Mouse (Mus musculus) adipocyte (in vitro differentiated cells): ENCODE data around the gene Tubb4a.

Experiments
- DNase-seq: peaks from one replicate; pipeline ENCODE4 v3.0.0-alpha.2; 2016; ENCODE audit warnings: low spot score

Gene Tubb4a

DNA sequence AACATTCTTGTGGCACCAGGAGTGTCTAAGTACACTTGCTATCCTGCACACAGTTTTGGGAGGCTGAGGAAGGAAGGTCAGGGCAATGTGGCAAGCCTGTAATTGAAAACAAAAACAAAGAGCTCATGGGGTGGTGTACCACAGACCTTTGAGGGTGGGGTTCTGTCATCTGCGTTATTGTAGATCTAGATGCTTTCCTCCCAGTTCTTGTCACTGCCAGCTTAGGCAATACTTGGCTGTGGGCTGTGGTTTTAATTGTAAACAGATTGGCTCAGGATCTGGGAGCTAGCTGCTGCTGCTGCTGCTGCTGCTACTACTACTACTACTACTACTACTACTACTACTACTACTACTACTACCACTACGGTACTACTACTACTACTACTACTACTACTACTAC is 14.7 kb upstream of the Tubb4a start:
- DNase-seq: peak; percentile 47

DNA sequence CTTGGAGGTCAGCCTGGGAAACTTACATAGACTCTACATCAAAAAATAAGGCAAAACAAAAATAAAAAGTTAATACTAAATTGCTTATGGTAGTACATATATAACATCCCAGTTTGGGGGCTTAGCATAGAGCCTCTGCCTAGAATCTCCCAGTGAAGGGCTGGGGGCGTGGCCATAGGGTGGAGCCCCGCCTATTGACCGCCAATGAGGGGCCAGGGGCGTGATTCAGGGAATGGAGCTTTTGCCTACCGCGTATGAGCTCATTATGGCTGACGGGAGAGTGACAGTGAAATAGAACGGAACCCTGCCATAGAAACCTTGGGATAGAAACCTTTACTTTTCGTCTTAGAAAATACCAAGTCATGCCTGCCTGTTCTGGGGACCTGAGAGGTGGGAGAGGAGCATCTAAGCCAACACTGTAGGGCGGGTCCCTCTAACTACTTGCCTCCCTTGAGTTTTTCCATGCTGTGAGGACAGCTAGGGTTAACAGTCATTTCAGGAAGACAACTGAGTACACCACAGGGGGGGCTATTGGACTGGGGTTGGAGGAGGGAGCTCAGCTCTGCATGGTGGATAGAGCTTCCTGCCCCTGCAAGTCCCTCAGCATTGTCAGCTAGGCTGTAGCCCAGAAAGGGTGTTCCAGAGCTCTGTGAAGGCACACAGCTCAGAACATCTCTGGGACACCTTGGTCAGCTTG is 12.2 kb upstream of the Tubb4a start:
- DNase-seq: no peak

- no peak for DNase-seq
These were observed 10.7 kb upstream of the Tubb4a start for GRCm38 (mm10) chr17:57098321-57098720.

DNA sequence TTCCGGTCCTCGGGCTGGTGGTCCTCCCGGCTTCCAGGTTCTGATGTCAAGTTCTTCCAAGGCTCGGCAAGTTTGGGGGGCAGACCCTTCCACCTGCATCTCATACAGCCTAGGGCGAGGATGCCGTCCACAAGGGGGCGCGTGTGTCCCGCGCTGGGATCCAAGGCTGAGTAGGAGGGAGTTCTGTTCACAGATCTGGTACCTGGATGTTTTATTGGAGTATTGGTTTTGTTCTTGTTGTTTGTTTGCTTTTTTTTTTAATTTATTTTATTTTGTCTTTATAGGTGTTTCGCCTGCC is 9.0 kb upstream of the Tubb4a start:
- DNase-seq: peak; percentile 69

GRCm38 (mm10) chr17:57095855-57096622 is 8.5 kb upstream of the Tubb4a start:
- DNase-seq: no peak

DNA sequence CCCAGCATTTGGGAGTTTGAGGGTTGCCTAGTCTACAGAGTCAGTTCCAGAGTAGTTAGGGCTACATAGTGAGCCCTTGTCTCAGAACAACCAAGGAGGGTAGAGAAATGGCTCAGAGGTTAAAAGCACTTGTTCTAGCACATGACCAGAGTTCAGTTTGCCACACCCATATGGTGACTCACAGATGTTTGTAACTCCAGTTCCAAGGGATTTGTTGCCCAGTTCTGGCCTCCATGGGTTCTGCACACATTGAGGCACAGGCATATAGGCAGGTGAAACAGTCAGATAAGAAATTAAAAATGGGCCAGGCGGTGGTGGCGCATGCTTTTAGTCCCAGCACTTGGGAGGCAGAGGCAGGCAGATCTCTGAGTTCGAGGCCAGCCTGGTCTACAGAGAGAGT is 6.6 kb upstream of the Tubb4a start:
- DNase-seq: peak; percentile 41

DNA sequence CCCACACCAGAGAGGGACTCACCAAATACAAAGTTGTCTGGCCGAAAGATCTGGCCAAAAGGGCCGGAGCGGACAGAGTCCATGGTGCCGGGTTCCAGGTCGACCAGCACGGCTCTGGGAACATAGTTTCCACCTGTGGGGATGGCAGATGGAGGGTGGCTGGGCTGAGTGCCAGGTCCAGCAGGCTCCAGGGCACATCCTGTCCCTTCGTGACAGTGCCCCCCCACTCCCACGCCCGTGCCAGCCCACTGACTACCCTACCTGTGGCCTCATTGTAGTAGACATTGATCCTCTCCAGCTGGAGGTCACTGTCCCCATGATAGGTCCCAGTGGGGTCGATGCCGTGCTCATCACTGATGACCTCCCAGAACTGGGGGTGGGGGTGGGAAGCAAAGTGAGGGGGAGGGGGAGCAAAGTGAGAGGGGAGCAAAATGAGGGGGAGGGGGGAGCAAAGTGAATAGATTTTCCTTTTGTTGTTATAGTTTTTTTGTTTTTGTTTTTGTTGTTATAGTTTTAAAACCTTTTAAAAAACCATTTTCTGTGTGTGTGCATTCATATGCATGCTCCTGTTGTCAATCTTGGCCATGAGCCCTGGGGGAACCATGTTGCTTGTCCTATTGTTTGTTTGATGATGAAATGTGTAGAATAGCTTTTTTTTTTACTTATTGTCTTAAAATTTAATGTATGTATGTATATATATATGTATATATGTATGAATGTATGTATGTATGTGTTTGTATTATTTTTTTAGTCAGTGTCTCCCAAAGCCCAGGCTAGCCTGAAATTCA is 1.4 kb downstream of the Tubb4a start:
- no peak for DNase-seq

DNA sequence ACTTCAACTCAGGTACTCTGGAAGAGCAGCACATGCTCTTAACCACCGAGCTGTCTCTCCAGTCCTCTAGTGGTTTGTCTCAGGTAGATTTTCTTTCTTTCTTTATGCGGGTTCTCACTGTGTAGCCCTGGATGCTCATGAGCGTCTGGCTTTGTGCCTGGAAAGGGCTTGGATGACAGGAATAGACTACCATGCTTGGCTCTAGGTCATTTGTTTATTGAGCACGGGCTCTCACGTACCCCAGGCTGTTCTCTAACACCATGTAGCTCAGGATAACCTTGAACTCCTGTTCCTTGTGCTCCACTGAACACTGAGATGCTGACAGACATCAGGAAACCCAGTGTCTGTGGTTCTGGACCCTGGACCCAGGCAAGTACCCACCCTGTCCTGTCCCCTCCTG is 5.1 kb downstream of the Tubb4a start:
- DNase-seq: no peak

- DNase-seq: no peak
These were observed 6.2 kb downstream of the Tubb4a start for GRCm38 (mm10) chr17:57081234-57081842.

DNA sequence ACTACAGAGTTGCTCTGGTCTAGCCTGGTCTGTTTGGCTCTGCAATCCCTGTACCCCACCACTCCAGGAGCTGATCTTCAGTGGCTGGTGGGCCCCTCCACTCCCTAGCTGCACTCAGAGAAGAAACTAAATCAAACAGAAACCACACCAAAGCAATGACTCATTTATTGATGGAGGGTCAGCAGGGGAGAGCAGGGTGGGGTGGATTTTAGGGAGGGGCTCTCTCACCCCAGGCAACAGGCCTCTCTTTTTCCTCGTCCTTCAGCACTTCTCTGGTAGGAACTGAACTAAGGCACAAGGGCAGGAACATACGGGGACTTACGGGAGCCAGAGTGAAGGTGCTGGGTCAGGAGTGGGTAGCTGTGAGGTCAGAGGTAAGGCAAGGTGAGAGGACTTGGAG is 7.7 kb downstream of the Tubb4a start:
- no peak for DNase-seq

- DNase-seq: no peak
These were observed 9.2 kb downstream of the Tubb4a start, which contains the start of gene Dennd1c for GRCm38 (mm10) chr17:57078336-57078735. TSS of gene Dennd1c (minus strand) at chr17:57078514.

DNA sequence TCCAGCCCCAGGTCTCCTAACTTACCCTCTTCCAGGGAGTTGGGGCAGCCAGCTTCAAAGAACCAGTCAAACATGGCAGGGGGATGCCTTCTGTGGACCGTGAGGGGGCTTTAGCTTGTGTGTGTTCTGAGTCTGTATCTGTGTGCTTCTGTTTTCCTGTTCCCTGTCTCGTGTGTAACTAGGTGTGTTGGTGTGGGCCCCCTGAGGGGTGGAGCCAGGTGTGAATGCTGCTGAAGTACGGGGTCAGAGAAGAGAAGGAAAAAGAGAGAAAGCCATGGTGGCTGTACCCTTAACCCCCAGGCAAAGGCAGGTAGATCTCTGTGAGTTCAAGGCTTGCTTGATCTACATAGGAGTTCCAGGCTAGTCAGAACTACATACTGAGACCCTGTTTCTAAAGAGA is 10.7 kb downstream of the Tubb4a start:
- DNase-seq: no peak

DNA sequence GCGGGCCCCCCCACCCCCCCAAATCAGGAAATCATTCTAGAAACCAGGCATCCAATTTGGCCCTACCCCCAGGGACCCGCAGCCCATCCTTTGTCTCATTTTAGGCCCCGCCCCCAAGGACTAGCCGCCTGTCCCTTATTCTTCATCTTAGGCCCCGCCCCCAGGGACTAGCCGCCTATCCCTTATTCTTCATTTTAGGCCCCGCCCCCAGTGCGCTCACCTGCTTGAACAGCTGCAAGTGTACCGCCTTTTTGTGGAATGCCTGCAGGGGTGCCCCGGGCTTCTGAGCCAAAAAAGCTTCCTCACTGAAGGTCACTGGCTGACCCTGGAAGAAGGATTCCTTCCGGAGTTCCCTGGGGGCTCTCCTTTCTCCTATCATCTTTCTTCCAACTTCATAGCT is 16.9 kb downstream of the Tubb4a start:
- DNase-seq: no peak

- no peak for DNase-seq
These were observed 17.3 kb downstream of the Tubb4a start for GRCm38 (mm10) chr17:57070272-57070671.

GRCm38 (mm10) chr17:57066908-57067307 is 20.7 kb downstream of the Tubb4a start:
- no peak for DNase-seq

DNA sequence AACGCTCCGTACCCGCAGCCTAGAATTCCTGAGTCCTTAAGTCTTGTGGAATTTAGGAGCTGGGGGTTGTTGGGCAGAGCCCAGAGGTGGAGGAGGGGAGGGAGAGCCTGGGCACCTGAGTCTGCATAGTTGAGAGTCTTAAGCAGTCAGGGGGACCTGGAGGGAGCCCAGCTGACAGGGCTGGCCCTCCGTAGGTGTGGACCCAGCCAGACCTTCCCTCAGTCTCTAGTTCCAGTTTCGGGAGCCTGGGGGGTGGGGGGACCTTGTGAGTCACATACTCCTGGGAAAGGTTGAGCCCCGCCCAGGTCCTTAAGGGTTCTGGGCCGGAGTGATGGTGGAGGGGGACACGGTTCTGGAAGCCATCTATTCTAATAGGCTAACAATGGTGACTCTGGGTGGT is 24.6 kb downstream of the Tubb4a start:
- no peak for DNase-seq

GRCm38 (mm10) chr17:57062548-57062947 is 25.0 kb downstream of the Tubb4a start:
- DNase-seq: no peak

DNA sequence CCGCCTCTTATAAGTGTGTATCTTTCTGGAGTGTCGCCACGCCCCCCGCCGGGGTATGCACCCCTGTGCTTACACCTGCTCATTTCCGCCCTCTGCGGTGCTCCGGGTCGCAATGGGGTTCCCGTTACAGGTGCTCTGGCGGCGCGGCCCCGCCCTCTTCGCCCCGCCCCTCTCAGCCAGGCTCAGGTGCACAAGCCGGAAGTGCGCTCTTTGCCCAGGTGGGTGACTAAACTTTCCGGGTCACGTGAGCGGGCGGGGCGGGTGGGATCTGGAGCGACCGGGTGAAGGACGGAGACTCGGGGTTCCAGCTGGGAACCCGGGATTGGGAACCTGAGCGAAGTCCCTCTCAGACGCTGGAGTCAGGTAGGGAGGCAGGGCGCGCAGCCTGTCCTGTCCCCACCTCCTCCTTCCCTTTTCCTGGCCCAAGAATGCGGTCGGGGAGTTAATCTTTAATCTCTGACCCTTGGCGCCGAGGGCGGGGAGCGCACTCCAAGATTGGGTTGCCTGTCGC is 25.5 kb downstream of the Tubb4a start:
- DNase-seq: no peak

- no peak for DNase-seq
These were observed 26.5 kb downstream of the Tubb4a start for GRCm38 (mm10) chr17:57061069-57061468.

DNA sequence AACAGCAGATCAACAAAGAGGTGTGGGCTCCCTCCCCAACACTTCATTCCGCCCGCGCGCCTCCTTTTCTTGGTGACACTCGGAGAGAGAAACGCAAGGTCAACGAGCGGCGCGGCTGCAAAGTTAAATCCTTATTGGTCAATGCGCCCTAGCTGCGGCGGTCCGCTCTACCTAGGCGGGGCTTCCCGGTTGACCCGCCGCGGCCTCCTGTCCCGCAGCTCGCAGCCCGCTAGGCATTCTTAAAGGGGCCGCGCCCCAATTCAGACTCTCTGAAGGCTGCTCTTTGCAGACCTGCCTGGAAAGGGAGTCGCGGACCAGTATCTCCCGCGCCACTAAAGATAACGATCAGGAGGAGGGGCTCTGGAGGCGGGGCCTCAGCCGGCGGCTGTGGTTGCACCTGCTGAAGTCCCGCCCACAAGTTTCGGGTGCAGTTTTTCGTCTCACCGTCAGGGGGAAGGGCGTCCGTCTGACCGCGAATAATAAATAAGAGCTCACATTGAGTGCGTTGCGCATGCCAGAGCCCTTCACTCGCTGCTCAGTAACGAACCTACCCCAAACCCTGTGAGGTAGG is 27.3 kb downstream of the Tubb4a start:
- peak; percentile 63 for DNase-seq

DNA sequence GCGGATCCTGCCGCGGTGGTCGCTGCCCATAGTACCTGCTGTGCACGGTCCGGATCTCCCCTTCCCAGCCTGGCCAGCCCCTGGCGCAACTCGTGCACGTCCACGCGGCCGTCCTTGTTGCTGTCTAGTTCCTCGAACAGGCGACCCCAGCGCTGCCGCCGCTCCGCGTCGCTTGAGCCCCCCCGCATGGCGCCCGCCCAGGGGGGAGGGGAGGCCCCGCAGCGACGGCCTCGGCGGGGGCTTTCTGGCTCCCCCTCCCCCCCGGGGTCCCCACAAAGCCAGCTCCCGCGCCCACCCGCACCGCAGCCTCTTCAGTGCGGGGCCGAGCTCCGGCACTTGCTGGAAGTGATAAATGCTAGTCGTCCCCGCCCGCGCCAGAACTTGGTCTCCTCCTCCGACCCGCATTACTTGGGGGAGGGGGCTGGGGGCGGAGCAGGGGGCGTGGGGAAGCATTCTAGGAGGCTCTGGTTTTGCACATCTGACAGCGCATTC is 28.1 kb downstream of the Tubb4a start, which contains the start of gene Slc25a23:
TSS of gene Slc25a23 (minus strand) at position 378 of the 492 bp plus-strand sequence.
- DNase-seq: no peak
